Mouse (Mus musculus): ENCODE data around the gene Hoxa4. TPM values are rescaled to one million over a fixed set of nuclear protein-coding genes. Genes with fewer than 3 reads are reported as not detected.

Hoxa4 gene
- total RNA-seq, 2 experiments from 2014 or later, result 2.0 TPM

- intact Hi-C loops (cut with DNase I), result no loop called here
- no peak for DNase-seq
These were observed 20.7 kb downstream of the Hoxa4 start for GRCm38 (mm10) chr6:52170898-52171223.

DNA sequence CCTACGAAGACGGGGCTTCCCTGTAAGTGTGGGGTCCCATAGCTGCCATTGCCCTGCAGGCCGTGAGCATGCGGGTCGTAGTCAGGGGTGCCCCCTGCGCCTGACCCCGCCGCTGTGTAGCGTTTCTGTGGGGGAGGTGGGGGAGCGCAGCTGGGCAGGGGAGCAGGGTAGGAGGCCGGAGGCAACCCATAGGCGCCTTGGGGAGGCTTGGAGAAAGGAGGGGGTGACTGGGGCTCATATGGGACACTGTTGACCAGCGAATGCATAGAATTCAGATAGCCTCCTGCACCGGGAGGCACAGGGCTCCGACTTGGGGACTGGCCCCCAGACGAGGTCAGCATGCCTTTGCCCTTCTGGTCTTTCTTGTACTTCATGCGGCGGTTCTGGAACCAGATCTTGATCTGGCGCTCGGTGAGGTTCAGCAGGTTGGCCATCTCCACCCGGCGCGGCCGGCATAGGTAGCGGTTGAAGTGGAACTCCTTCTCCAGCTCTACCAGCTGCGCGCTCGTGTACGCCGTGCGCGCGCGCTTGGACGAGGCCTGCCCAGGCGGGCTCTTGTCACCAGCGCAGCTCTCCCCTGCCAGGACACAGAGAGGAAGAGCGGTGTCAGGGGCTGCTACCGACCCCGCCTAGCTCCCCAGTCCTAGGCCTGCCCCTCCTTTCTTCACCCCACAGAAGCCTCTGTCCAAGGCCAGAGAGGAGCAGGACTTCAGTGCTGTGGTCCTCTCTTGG, 21.2 kb downstream of the Hoxa4 start:
- no peak for DNase-seq
- intact Hi-C loops (cut with DNase I), result no loop called here

- intact Hi-C loops (cut with DNase I), result no loop called here
- no peak for DNase-seq
These were observed 21.9 kb downstream of the Hoxa4 start for GRCm38 (mm10) chr6:52169499-52170165.

- intact Hi-C loops (cut with DNase I), result no loop called here
- DNase-seq, result no peak
These were observed 23.1 kb downstream of the Hoxa4 start for GRCm38 (mm10) chr6:52168191-52169055.

DNA sequence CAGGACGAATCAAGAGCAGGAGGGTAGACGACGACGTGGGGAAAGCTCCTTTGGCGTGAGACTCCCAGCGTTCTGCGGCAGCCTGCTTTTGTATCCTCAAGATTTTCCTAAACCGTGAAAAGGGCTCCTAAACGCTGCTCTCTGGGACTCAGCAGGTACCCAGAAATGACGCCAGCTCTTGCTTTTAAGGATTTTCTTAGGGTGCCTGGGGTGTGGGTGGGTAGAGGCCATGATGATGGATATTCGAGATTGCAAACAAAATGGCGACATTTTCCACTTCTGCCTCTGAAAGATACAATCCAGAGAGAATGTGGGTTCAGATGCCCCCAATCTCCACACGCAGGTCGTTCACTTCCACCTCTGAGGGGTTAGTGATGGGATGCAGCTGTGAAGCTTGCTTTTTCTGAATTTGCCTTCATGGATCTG, 23.8 kb downstream of the Hoxa4 start:
- intact Hi-C loops (cut with DNase I), result no loop called here
- DNase-seq, result no peak

DNA sequence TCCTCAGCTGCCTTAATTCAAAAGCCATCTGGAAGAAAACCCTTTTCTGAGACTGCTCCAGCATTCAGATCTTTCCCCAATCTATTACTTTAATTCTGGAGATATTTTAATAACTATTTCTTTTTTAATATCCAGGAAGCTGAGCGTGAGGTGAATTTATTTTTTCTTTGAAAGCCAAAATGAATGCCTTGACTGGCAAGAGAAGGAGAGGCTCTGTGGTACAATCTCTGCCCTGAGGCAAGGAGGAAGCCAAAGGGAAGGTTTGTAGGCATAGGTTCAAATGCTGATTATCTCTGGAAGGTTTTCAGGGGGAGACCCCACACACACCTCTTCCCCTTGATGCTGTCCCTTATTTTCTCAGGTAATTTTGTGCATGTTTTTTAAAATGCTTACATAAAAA, 24.4 kb downstream of the Hoxa4 start:
- no peak for DNase-seq
- intact Hi-C loops (cut with DNase I), result no loop called here

GRCm38 (mm10) chr6:52166431-52167077, 25.0 kb downstream of the Hoxa4 start:
- intact Hi-C loops (cut with DNase I), result no loop called here
- DNase-seq, result no peak

- intact Hi-C loops (cut with DNase I), result no loop called here
- DNase-seq, result no peak
These were observed 25.8 kb downstream of the Hoxa4 start for GRCm38 (mm10) chr6:52165441-52166370.

- intact Hi-C loops (cut with DNase I), result loop anchor here (5.0 kb wide), 1 partner anchor 42 kb away; the partner anchor contains the start of gene Hoxa6
- no peak for DNase-seq
These were observed 26.7 kb downstream of the Hoxa4 start, which contains the start of gene Hoxa2 for GRCm38 (mm10) chr6:52164626-52165440. Gene Hoxa2 (minus strand): TSS chr6:52164831.

- DNase-seq, result no peak
- intact Hi-C loops (cut with DNase I), result loop anchor here (5.0 kb wide), 1 partner anchor 43 kb away; the partner anchor contains the start of gene Hoxa6
These were observed 27.4 kb downstream of the Hoxa4 start for GRCm38 (mm10) chr6:52164051-52164625.

GRCm38 (mm10) chr6:52163366-52164031, 28.1 kb downstream of the Hoxa4 start:
- intact Hi-C loops (cut with DNase I), result loop anchor here (5.0 kb wide), 1 partner anchor 44 kb away; the partner anchor contains the start of gene Hoxa6

DNA sequence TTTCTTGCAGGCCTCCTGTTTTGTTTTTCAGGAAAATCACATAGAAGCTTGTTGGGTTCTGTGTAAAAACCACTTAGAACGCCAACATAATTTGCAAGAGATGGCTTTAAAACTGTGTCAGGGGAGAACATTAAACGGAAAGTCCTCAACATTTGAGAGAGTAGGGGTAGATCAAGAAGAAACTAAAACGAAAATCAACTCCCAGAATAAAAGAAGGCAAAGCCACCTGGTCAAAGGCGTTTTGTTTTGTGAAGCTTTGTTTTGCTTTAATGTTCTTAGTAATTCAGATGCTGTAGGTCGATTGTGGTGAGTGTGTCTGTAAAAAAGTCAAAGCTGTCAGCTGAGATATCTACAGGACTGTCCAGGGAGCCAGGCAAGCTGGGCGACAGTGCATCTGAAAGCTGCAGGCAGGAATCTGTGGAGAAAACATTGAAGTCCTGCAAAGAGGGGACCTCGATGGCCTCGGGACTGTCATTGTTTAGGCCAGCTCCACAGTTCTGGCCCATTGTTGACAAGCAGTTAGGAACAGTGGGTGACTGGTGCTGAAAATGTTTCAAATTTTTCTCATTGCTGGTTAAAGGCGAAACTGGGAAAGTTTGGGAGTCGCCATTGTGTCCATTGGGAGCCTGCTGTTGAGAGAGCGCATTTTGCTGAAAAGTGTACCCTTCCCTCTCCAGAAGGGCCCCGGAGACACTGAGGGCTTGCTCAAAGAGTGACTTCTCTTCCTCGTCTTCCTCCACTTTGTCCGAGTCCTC, 28.8 kb downstream of the Hoxa4 start:
- DNase-seq, result no peak
- intact Hi-C loops (cut with DNase I), result loop anchor here (5.0 kb wide), 1 partner anchor 45 kb away; the partner anchor contains the start of gene Hoxa6

More at GRCm38 (mm10) chr6:52163366-52164031, 28.1 kb downstream of the Hoxa4 start:
- no peak for DNase-seq

DNA sequence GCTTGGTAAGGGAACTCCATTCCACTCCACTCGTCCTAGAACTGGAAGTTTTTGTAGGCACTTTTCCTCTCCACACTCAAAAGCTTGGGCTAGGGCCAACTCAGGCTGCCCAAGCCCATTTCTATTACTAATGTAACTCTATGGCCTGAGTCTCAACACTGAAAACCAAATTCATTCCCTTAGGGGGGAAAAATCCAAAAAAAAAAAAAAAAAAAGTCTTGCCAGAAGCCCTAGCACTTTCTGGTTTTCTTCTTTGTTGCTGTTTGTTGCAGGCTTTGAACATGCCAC, 29.5 kb downstream of the Hoxa4 start:
- intact Hi-C loops (cut with DNase I), result loop anchor here (5.0 kb wide), 1 partner anchor 45 kb away; the partner anchor contains the start of gene Hoxa6

DNA sequence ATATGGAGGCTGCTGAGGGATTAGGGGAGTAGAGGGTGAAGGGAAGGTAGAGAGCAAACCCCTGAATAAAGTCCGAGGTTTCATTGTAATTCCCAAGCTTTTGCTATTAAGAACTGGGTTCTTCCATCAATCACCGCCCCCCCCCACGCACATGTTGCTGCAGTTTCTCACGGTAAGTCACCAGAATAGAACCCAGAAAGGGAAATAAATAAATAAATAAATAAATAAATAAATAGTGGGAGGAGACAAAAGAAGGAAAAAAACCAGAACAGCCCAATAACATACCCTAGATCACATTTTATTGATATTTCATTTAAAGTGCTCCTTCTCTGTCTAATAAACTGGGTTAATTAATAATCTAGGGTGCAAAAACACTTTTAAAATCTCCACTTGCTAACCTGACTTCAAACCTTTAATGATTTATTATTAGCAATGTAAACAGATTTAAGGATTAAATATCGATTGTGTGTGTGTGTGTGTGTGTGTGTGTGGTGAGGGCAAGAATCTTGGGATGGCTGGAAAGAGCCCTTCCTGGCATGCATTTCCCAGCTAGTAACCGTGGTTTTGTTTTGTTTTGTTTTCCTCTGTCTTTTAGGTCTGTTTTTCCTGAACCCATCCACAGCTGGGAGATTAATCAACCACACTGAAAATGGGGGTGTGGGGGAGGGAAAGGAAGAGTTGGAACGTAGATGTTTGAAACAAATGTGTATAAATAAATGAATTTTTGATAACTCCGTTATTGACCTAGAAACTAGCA, 30.0 kb downstream of the Hoxa4 start:
- intact Hi-C loops (cut with DNase I), result loop anchor here (5.0 kb wide), 1 partner anchor 46 kb away; the partner anchor contains the start of gene Hoxa6
- no peak for DNase-seq

More for the DNA sequence above, 29.5 kb downstream of the Hoxa4 start:
- no peak for DNase-seq

GRCm38 (mm10) chr6:52160511-52161335, 30.8 kb downstream of the Hoxa4 start:
- intact Hi-C loops (cut with DNase I), result loop anchor here (5.0 kb wide), 1 partner anchor 47 kb away; the partner anchor contains the start of gene Hoxa6
- DNase-seq, result no peak
